Mouse (Mus musculus): ENCODE data around the gene Rtcb. TPM values are rescaled to one million over a fixed set of nuclear protein-coding genes. Genes with fewer than 3 reads are reported as not detected.
A peak's percentile ranks its signal among the peaks of the same experiment; 100 is the strongest.

The Rtcb gene
- total and polyA plus RNA-seq, 3 experiments, result 48.7 to 146 (median 69.1) TPM

DNA sequence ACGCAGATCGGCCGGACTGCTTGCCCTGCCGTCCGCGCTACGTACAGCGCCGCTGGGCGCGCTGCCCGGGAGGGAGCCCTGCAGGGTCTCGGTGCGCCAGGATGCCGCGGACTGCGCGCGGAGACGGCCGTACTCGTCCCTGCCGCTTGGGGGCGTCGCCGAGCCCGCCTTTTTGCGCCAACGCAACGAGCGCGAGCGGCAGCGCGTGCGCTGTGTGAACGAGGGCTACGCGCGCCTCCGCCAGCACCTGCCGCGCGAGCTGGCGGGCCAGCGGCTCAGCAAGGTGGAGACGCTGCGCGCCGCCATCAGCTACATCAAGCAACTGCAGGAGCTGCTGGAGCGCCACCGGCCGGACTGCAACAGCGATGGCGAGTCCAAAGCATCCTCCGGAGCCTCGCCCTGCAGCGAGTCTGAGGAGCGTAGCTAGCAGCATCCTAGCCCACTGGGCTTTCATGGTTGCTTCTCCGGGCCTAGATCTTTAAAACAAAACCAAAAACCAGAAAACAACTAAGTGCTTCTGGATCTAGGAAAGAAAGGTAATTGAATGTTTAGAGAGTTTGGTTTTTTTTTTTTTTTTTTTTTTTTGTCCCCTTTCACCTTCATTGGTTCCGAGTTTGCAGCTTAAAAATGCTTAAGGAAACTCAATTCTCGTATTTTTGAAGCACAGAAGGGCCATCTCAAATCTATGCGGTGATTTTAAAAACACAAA, 29.0 kb downstream of the Rtcb start:
- Histone ChIP-seq H3K9me3 (replicated peaks) (peaks cover 5% of the 10 kb centered on the region), H3K27me3 (ENCODE audit: insufficient read depth, low read length) (peaks cover 26% of the 10 kb centered on the region), H3K4me1 (ENCODE audit: insufficient read depth, low read depth, low read length) (peaks cover 14% of the 10 kb centered on the region), H3K36me3 (replicated peaks) (no peaks in the 10 kb centered on the region), H3K4me3 (ENCODE audit: low read depth, low read length) (peak overlapping the region; percentile 9; the same call in 1 of the 2 replicates)
- TF ChIP-seq GATA2 (IDR thresholded peaks at IDR 0.05; ENCODE audit: borderline replicate concordance, low read depth, low read length) (no peak), CTCF (IDR thresholded peaks at IDR 0.05; ENCODE audit: low read depth, low read length) (no peak), POLR2AphosphoS5 (IDR thresholded peaks at IDR 0.05; ENCODE audit: insufficient replicate concordance, low read depth, low read length) (no peak), TAL1 (conservative IDR thresholded peaks at IDR 0.05; ENCODE audit: low read depth, low read length) (no peak), GATA1 (IDR thresholded peaks at IDR 0.05; ENCODE audit: borderline replicate concordance, low read length) (no peak)
- ATAC-seq (ENCODE audit: extremely low read depth, insufficient number of reproducible peaks, low FRiP score, poor library complexity, severe bottlenecking), result no peak
- DNase-seq (ENCODE audit: low spot score), result no peak

- Histone ChIP-seq H3K27me3 (ENCODE audit: insufficient read depth, low read length) (peaks cover 26% of the 10 kb centered on the region), H3K4me1 (ENCODE audit: insufficient read depth, low read depth, low read length) (peaks cover 14% of the 10 kb centered on the region), H3K9me3 (replicated peaks) (peaks cover 5% of the 10 kb centered on the region), H3K4me3 (ENCODE audit: low read depth, low read length) (peak within 1 kb of the TSS; percentile 22; the same call in 1 of the 2 replicates), H3K36me3 (replicated peaks) (no peaks in the 10 kb centered on the region)
- no peak for TF ChIP-seq CTCF (IDR thresholded peaks at IDR 0.05; ENCODE audit: low read depth, low read length)
- no peak for TF ChIP-seq POLR2AphosphoS5 (IDR thresholded peaks at IDR 0.05; ENCODE audit: insufficient replicate concordance, low read depth, low read length)
- TF ChIP-seq TAL1 (conservative IDR thresholded peaks at IDR 0.05; ENCODE audit: low read depth, low read length), result no peak
- no peak for TF ChIP-seq GATA1 (IDR thresholded peaks at IDR 0.05; ENCODE audit: borderline replicate concordance, low read length)
- no peak for TF ChIP-seq GATA2 (IDR thresholded peaks at IDR 0.05; ENCODE audit: borderline replicate concordance, low read depth, low read length)
- DNase-seq (ENCODE audit: low spot score), result no peak
- ATAC-seq (ENCODE audit: extremely low read depth, insufficient number of reproducible peaks, low FRiP score, poor library complexity, severe bottlenecking), result no peak
Measured at GRCm38 (mm10) chr10:85927676-85928445, 29.8 kb downstream of the Rtcb start, which contains the start of gene Ascl4. Gene Ascl4 (plus strand): TSS chr10:85927681.

- H3K4me3 ChIP-seq (ENCODE audit: low read depth, low read length), result peak within 1 kb of the TSS; percentile 94
- ATAC-seq (ENCODE audit: extremely low read depth, insufficient number of reproducible peaks, low FRiP score, poor library complexity, severe bottlenecking) (peak; percentile 100), DNase-seq (ENCODE audit: low spot score) (peak; percentile 93)
- peaks cover 8% of the 10 kb centered on the region for H3K27me3 ChIP-seq (ENCODE audit: insufficient read depth, low read length)
- H3K36me3 ChIP-seq (replicated peaks), result peaks cover 32% of the 10 kb centered on the region
- no peak for TF ChIP-seq TAL1 (conservative IDR thresholded peaks at IDR 0.05; ENCODE audit: low read depth, low read length)
- TF ChIP-seq POLR2AphosphoS5 (IDR thresholded peaks at IDR 0.05; ENCODE audit: insufficient replicate concordance, low read depth, low read length), result no peak
- no peak for TF ChIP-seq GATA2 (IDR thresholded peaks at IDR 0.05; ENCODE audit: borderline replicate concordance, low read depth, low read length)
- peaks cover 21% of the 10 kb centered on the region for H3K4me1 ChIP-seq (ENCODE audit: insufficient read depth, low read depth, low read length)
- H3K9me3 ChIP-seq (replicated peaks), result no peaks in the 10 kb centered on the region
Measured at GRCm38 (mm10) chr10:85916498-85917309, 40.9 kb downstream of the Rtcb start, which contains the start of gene Prdm4. Gene Prdm4 (minus strand): TSS chr10:85917142.

Other genes starting within 250 kb of the Rtcb start
- 60.8 and 70.4 TPM in 2 replicates for gene Pwp1, start 128.3 kb downstream of the Rtcb start, total RNA-seq (2014; fragmentation: Nextera tagmentation)
- gene Pwp1, start 128.3 kb downstream of the Rtcb start, total RNA-seq (2017), result 49.0 and 56.3 TPM in 2 replicates
- 22.7 and 26.4 TPM in 2 replicates for gene Pwp1, start 128.3 kb downstream of the Rtcb start, polyA plus RNA-seq (2012)
- gene Prdm4, start 40.7 kb downstream of the Rtcb start, total RNA-seq (2014; fragmentation: Nextera tagmentation), result 39.1 and 41.2 TPM in 2 replicates
- 32.6 and 42.3 TPM in 2 replicates for gene Prdm4, start 40.7 kb downstream of the Rtcb start, total RNA-seq (2017)
- 10.4 and 14.3 TPM in 2 replicates for gene Prdm4, start 40.7 kb downstream of the Rtcb start, polyA plus RNA-seq (2012)
- not detected in 2 replicates for gene Ascl4, start 30.1 kb downstream of the Rtcb start, total RNA-seq (2014; fragmentation: Nextera tagmentation)
- 0.11 and 0.17 TPM in 2 replicates for gene Ascl4, start 30.1 kb downstream of the Rtcb start, total RNA-seq (2017)
- gene Ascl4, start 30.1 kb downstream of the Rtcb start, polyA plus RNA-seq (2012), result not detected in 2 replicates
- not detected in 2 replicates for gene Bpifc, start 54.1 kb upstream of the Rtcb start, total RNA-seq (2014; fragmentation: Nextera tagmentation)
- gene Bpifc, start 54.1 kb upstream of the Rtcb start, total RNA-seq (2017), result not detected in 2 replicates
- gene Bpifc, start 54.1 kb upstream of the Rtcb start, polyA plus RNA-seq (2012), result not detected in 2 replicates
- gene Fbxo7, start 64.1 kb upstream of the Rtcb start, total RNA-seq (2014; fragmentation: Nextera tagmentation), result 45.3 and 65.0 TPM in 2 replicates
- 44.6 and 53.3 TPM in 2 replicates for gene Fbxo7, start 64.1 kb upstream of the Rtcb start, total RNA-seq (2017)
- gene Fbxo7, start 64.1 kb upstream of the Rtcb start, polyA plus RNA-seq (2012), result 16.9 and 20.8 TPM in 2 replicates